Mouse (Mus musculus): ENCODE data around the gene Rassf3. TPM values are rescaled to one million over a fixed set of nuclear protein-coding genes. Genes with fewer than 3 reads are reported as not detected.

The Rassf3 gene
- polyA plus RNA-seq, 1 experiment from 2014 or later: 19.2 TPM

- WGBS: 78% methylated on average over 17 of the region's 17 CpGs
- TF ChIP-seq EP300 (optimal IDR thresholded peaks at IDR 0.05): no peak
- TF ChIP-seq CTCF (IDR thresholded peaks at IDR 0.05; ENCODE audit: low read depth): no peak
- DNase-seq (ENCODE audit: low spot score): no peak
- ATAC-seq (ENCODE audit: low FRiP score, low TSS enrichment): no peak
- Histone ChIP-seq H3K4me3 (ENCODE audit: low read depth, low read length) (no peak overlapping the region), H3K9me3 (ENCODE audit: control insufficient read depth, low read length) (no peaks in the 10 kb centered on the region), H3K9ac (ENCODE audit: low read length) (no peak overlapping the region), H3K27me3 (ENCODE audit: control insufficient read depth, insufficient read depth, low read length) (no peaks in the 10 kb centered on the region), H3K27ac (replicated peaks) (no peak overlapping the region), H3K4me1 (replicated peaks; ENCODE audit: control insufficient read depth, insufficient read depth) (no peaks in the 10 kb centered on the region), H3K4me2 (replicated peaks; ENCODE audit: low read depth) (no peak overlapping the region), H3K36me3 (ENCODE audit: control insufficient read depth, insufficient read depth, low read length) (peaks cover 16% of the 10 kb centered on the region)
Observed at GRCm38 (mm10) chr10:121374693-121375620, 101.2 kb downstream of the Rassf3 start.

- peaks cover 15% of the 10 kb centered on the region for H3K36me3 ChIP-seq (ENCODE audit: control insufficient read depth, insufficient read depth, low read length)
- DNase-seq (ENCODE audit: low spot score) (peak; percentile 61), ATAC-seq (ENCODE audit: low FRiP score, low TSS enrichment) (0 out of 2 replicates have a peak, but pooled peaks have one; percentile 10)
- no peak overlapping the region for H3K4me3 ChIP-seq (ENCODE audit: low read depth, low read length)
- TF ChIP-seq CTCF (IDR thresholded peaks at IDR 0.05; ENCODE audit: low read depth) (no peak), EP300 (optimal IDR thresholded peaks at IDR 0.05) (no peak)
- H3K27ac ChIP-seq (replicated peaks): no peak overlapping the region
- no peak overlapping the region for H3K9ac ChIP-seq (ENCODE audit: low read length)
- H3K27me3 ChIP-seq (ENCODE audit: control insufficient read depth, insufficient read depth, low read length): no peaks in the 10 kb centered on the region
- H3K4me2 ChIP-seq (replicated peaks; ENCODE audit: low read depth): no peak overlapping the region
- WGBS: 73% methylated on average over 12 of the region's 12 CpGs
- no peaks in the 10 kb centered on the region for H3K9me3 ChIP-seq (ENCODE audit: control insufficient read depth, low read length)
- H3K4me1 ChIP-seq (replicated peaks; ENCODE audit: control insufficient read depth, insufficient read depth): no peaks in the 10 kb centered on the region
Observed at GRCm38 (mm10) chr10:121374013-121374412, 102.1 kb downstream of the Rassf3 start.

- Histone ChIP-seq H3K27me3 (ENCODE audit: control insufficient read depth, insufficient read depth, low read length) (no peaks in the 10 kb centered on the region), H3K9ac (ENCODE audit: low read length) (no peak overlapping the region), H3K36me3 (ENCODE audit: control insufficient read depth, insufficient read depth, low read length) (peaks cover 2% of the 10 kb centered on the region; the same call in 1 of the 2 replicates), H3K27ac (replicated peaks) (no peak overlapping the region), H3K4me3 (ENCODE audit: low read depth, low read length) (no peak overlapping the region), H3K4me1 (replicated peaks; ENCODE audit: control insufficient read depth, insufficient read depth) (no peaks in the 10 kb centered on the region), H3K4me2 (replicated peaks; ENCODE audit: low read depth) (no peak overlapping the region), H3K9me3 (ENCODE audit: control insufficient read depth, low read length) (no peaks in the 10 kb centered on the region)
- ATAC-seq (ENCODE audit: low FRiP score, low TSS enrichment) (peak; percentile 10; the same call in 1 of the 2 replicates), DNase-seq (ENCODE audit: low spot score) (no peak)
- TF ChIP-seq EP300 (optimal IDR thresholded peaks at IDR 0.05) (no peak), CTCF (IDR thresholded peaks at IDR 0.05; ENCODE audit: low read depth) (peak; percentile 62)
- 87% methylated on average over 6 of the region's 6 CpGs for WGBS
Observed at GRCm38 (mm10) chr10:121370777-121371176, 105.4 kb downstream of the Rassf3 start.

- peak; percentile 44 for DNase-seq (ENCODE audit: low spot score)
- TF ChIP-seq CTCF (IDR thresholded peaks at IDR 0.05; ENCODE audit: low read depth): no peak
- no peak for TF ChIP-seq EP300 (optimal IDR thresholded peaks at IDR 0.05)
Observed at GRCm38 (mm10) chr10:121368783-121369465, 107.2 kb downstream of the Rassf3 start.

DNA sequence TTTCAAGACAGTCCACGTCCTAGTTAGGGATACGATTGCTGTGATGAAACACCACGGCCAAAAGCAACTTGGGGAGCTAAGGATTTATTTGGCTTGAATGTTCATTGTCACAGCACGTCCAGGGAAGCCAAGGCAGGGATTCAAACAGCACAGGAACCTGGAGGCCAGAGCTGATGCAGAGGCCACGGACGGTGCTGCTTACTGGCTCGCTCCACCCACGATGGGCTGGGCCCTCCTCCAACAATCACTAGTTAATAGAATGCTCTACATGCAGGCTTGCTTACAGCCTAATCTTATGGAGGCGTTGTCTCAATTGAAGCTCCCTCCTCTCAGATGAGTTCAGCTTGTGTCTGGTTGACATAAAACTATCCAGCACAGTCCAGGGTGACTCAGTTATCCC, 108.4 kb downstream of the Rassf3 start:
- ATAC-seq (ENCODE audit: low FRiP score, low TSS enrichment): no peak
- WGBS: 74% methylated on average over 9 of the region's 9 CpGs

More at GRCm38 (mm10) chr10:121368783-121369465, 107.2 kb downstream of the Rassf3 start:
- 77% methylated on average over 18 of the region's 18 CpGs for WGBS
- Histone ChIP-seq H3K4me2 (replicated peaks; ENCODE audit: low read depth) (no peak overlapping the region), H3K36me3 (ENCODE audit: control insufficient read depth, insufficient read depth, low read length) (no peaks in the 10 kb centered on the region; the same call in 1 of the 2 replicates), H3K27ac (replicated peaks) (peak overlapping the region; percentile 24; the same call in 1 of the 2 replicates), H3K4me1 (replicated peaks; ENCODE audit: control insufficient read depth, insufficient read depth) (peaks cover 3% of the 10 kb centered on the region; the same call in 1 of the 2 replicates), H3K9me3 (ENCODE audit: control insufficient read depth, low read length) (no peaks in the 10 kb centered on the region), H3K4me3 (ENCODE audit: low read depth, low read length) (no peak overlapping the region), H3K27me3 (ENCODE audit: control insufficient read depth, insufficient read depth, low read length) (no peaks in the 10 kb centered on the region), H3K9ac (ENCODE audit: low read length) (no peak overlapping the region)
- ATAC-seq (ENCODE audit: low FRiP score, low TSS enrichment): no peak

More for the DNA sequence above, 108.4 kb downstream of the Rassf3 start:
- H3K36me3 ChIP-seq (ENCODE audit: control insufficient read depth, insufficient read depth, low read length): no peaks in the 10 kb centered on the region
- no peaks in the 10 kb centered on the region for H3K27me3 ChIP-seq (ENCODE audit: control insufficient read depth, insufficient read depth, low read length)
- no peak overlapping the region for H3K27ac ChIP-seq (replicated peaks)
- no peak overlapping the region for H3K4me2 ChIP-seq (replicated peaks; ENCODE audit: low read depth)
- DNase-seq (ENCODE audit: low spot score): no peak
- peaks cover 3% of the 10 kb centered on the region; the same call in 1 of the 2 replicates for H3K4me1 ChIP-seq (replicated peaks; ENCODE audit: control insufficient read depth, insufficient read depth)
- TF ChIP-seq EP300 (optimal IDR thresholded peaks at IDR 0.05) (no peak), CTCF (IDR thresholded peaks at IDR 0.05; ENCODE audit: low read depth) (no peak)
- H3K4me3 ChIP-seq (ENCODE audit: low read depth, low read length): no peak overlapping the region
- no peaks in the 10 kb centered on the region for H3K9me3 ChIP-seq (ENCODE audit: control insufficient read depth, low read length)
- H3K9ac ChIP-seq (ENCODE audit: low read length): no peak overlapping the region

Data from stomach, postnatal 0 days (tissue).